Mouse (Mus musculus): ENCODE measurements around the gene Otub1. TPM values are rescaled to one million over a fixed set of nuclear protein-coding genes. Genes with fewer than 3 reads are reported as not detected.
A peak's percentile ranks its signal among the peaks of the same experiment; 100 is the strongest.

Gene Otub1
- total RNA-seq, 1 experiment, result 117 TPM

GRCm38 (mm10) chr19:7239574-7239973 lies 33.5 kb upstream of the Otub1 start:
- H3K9me3 ChIP-seq (ENCODE audit: control insufficient read depth, insufficient read depth, low read depth, low read length), result no peaks in the 10 kb centered on the region
- H3K27ac ChIP-seq (ENCODE audit: insufficient read depth, low read depth, low read length, poor library complexity, severe bottlenecking), result no peak overlapping the region
- H3K36me3 ChIP-seq (ENCODE audit: control insufficient read depth, insufficient read depth, low read length, poor library complexity, severe bottlenecking), result peaks cover 15% of the 10 kb centered on the region
- H3K9ac ChIP-seq (ENCODE audit: insufficient read depth, low read depth, low read length, poor library complexity, severe bottlenecking), result no peak overlapping the region
- TF ChIP-seq HCFC1 (IDR thresholded peaks at IDR 0.05; ENCODE audit: borderline replicate concordance, insufficient read depth, low read length) (no peak), ZNF384 (IDR thresholded peaks at IDR 0.05; ENCODE audit: low read depth, low read length) (no peak), CHD2 (IDR thresholded peaks at IDR 0.05; ENCODE audit: low read depth, low read length) (no peak), MAFK (IDR thresholded peaks at IDR 0.05; ENCODE audit: insufficient read depth, low read depth, low read length) (no peak), ZC3H11A (IDR thresholded peaks at IDR 0.05; ENCODE audit: borderline replicate concordance, low read depth, low read length) (no peak)
- peak overlapping the region; percentile 78 to 93; a peak in 2 of 4 replicates for H3K4me3 ChIP-seq (ENCODE audit: insufficient read depth in 1 of 2, low read depth in 1 of 2, low read length in 2 of 2, poor library complexity in 1 of 2, severe bottlenecking in 1 of 2)
- peaks cover 0 to 5% of the 10 kb centered on the region in 2 experiments; a peak in 2 of 4 replicates for H3K4me1 ChIP-seq (ENCODE audit: control insufficient read depth in 2 of 2, insufficient read depth in 2 of 2, low read length in 2 of 2, poor library complexity in 1 of 2)
- no peak for DNase-seq (ENCODE audit: low read depth, low spot score)
- in situ Hi-C loops (cut with MboI; ENCODE audit: low sequenced_read_pairs in 2 of 2, unreplicated experiment in 2 of 2), result no loop called here

- TF ChIP-seq ZNF384 (IDR thresholded peaks at IDR 0.05; ENCODE audit: low read depth, low read length) (no peak), HCFC1 (IDR thresholded peaks at IDR 0.05; ENCODE audit: borderline replicate concordance, insufficient read depth, low read length) (no peak), ZC3H11A (IDR thresholded peaks at IDR 0.05; ENCODE audit: borderline replicate concordance, low read depth, low read length) (no peak), CHD2 (IDR thresholded peaks at IDR 0.05; ENCODE audit: low read depth, low read length) (no peak), MAFK (IDR thresholded peaks at IDR 0.05; ENCODE audit: insufficient read depth, low read depth, low read length) (no peak)
- in situ Hi-C loops (cut with MboI; ENCODE audit: low sequenced_read_pairs in 2 of 2, unreplicated experiment in 2 of 2), result no loop called here
- H3K36me3 ChIP-seq (ENCODE audit: control insufficient read depth, insufficient read depth, low read length, poor library complexity, severe bottlenecking), result peaks cover 32% of the 10 kb centered on the region
- DNase-seq (ENCODE audit: low read depth, low spot score), result no peak
- H3K9me3 ChIP-seq (ENCODE audit: control insufficient read depth, insufficient read depth, low read depth, low read length), result no peaks in the 10 kb centered on the region
- no peaks in the 10 kb centered on the region; a peak in 1 of 4 replicates for H3K4me1 ChIP-seq (ENCODE audit: control insufficient read depth in 2 of 2, insufficient read depth in 2 of 2, low read length in 2 of 2, poor library complexity in 1 of 2)
- H3K27ac ChIP-seq (ENCODE audit: insufficient read depth, low read depth, low read length, poor library complexity, severe bottlenecking), result no peak overlapping the region
- no peak overlapping the region for H3K4me3 ChIP-seq (ENCODE audit: insufficient read depth in 1 of 2, low read depth in 1 of 2, low read length in 2 of 2, poor library complexity in 1 of 2, severe bottlenecking in 1 of 2)
- no peak overlapping the region for H3K9ac ChIP-seq (ENCODE audit: insufficient read depth, low read depth, low read length, poor library complexity, severe bottlenecking)
Observed at GRCm38 (mm10) chr19:7236742-7237141, 30.6 kb upstream of the Otub1 start.

- no peak for DNase-seq (ENCODE audit: low read depth, low spot score)
- Histone ChIP-seq H3K36me3 (ENCODE audit: control insufficient read depth, insufficient read depth, low read length, poor library complexity, severe bottlenecking) (peaks cover 33% of the 10 kb centered on the region), H3K4me3 (ENCODE audit: insufficient read depth in 1 of 2, low read depth in 1 of 2, low read length in 2 of 2, poor library complexity in 1 of 2, severe bottlenecking in 1 of 2) (no peak overlapping the region), H3K4me1 (ENCODE audit: control insufficient read depth in 2 of 2, insufficient read depth in 2 of 2, low read length in 2 of 2, poor library complexity in 1 of 2) (no peaks in the 10 kb centered on the region), H3K27ac (ENCODE audit: insufficient read depth, low read depth, low read length, poor library complexity, severe bottlenecking) (no peak overlapping the region), H3K9ac (ENCODE audit: insufficient read depth, low read depth, low read length, poor library complexity, severe bottlenecking) (no peak overlapping the region), H3K9me3 (ENCODE audit: control insufficient read depth, insufficient read depth, low read depth, low read length) (no peaks in the 10 kb centered on the region)
- in situ Hi-C loops (cut with MboI; ENCODE audit: low sequenced_read_pairs in 2 of 2, unreplicated experiment in 2 of 2), result no loop called here
- TF ChIP-seq CHD2 (IDR thresholded peaks at IDR 0.05; ENCODE audit: low read depth, low read length) (no peak), ZC3H11A (IDR thresholded peaks at IDR 0.05; ENCODE audit: borderline replicate concordance, low read depth, low read length) (no peak), MAFK (IDR thresholded peaks at IDR 0.05; ENCODE audit: insufficient read depth, low read depth, low read length) (no peak), HCFC1 (IDR thresholded peaks at IDR 0.05; ENCODE audit: borderline replicate concordance, insufficient read depth, low read length) (no peak), ZNF384 (IDR thresholded peaks at IDR 0.05; ENCODE audit: low read depth, low read length) (no peak)
Observed at GRCm38 (mm10) chr19:7236011-7236410, 29.9 kb upstream of the Otub1 start.

GRCm38 (mm10) chr19:7235461-7235860 lies 29.3 kb upstream of the Otub1 start:
- no peak overlapping the region for H3K4me3 ChIP-seq (ENCODE audit: insufficient read depth in 1 of 2, low read depth in 1 of 2, low read length in 2 of 2, poor library complexity in 1 of 2, severe bottlenecking in 1 of 2)
- no peak overlapping the region for H3K9ac ChIP-seq (ENCODE audit: insufficient read depth, low read depth, low read length, poor library complexity, severe bottlenecking)
- DNase-seq (ENCODE audit: low read depth, low spot score), result no peak
- H3K4me1 ChIP-seq (ENCODE audit: control insufficient read depth in 2 of 2, insufficient read depth in 2 of 2, low read length in 2 of 2, poor library complexity in 1 of 2), result no peaks in the 10 kb centered on the region
- peaks cover 38% of the 10 kb centered on the region for H3K36me3 ChIP-seq (ENCODE audit: control insufficient read depth, insufficient read depth, low read length, poor library complexity, severe bottlenecking)
- H3K27ac ChIP-seq (ENCODE audit: insufficient read depth, low read depth, low read length, poor library complexity, severe bottlenecking), result no peak overlapping the region
- H3K9me3 ChIP-seq (ENCODE audit: control insufficient read depth, insufficient read depth, low read depth, low read length), result no peaks in the 10 kb centered on the region
- in situ Hi-C loops (cut with MboI; ENCODE audit: low sequenced_read_pairs in 2 of 2, unreplicated experiment in 2 of 2), result no loop called here
- TF ChIP-seq HCFC1 (IDR thresholded peaks at IDR 0.05; ENCODE audit: borderline replicate concordance, insufficient read depth, low read length), result no peak
- no peak for TF ChIP-seq ZC3H11A (IDR thresholded peaks at IDR 0.05; ENCODE audit: borderline replicate concordance, low read depth, low read length)
- TF ChIP-seq MAFK (IDR thresholded peaks at IDR 0.05; ENCODE audit: insufficient read depth, low read depth, low read length), result no peak
- no peak for TF ChIP-seq ZNF384 (IDR thresholded peaks at IDR 0.05; ENCODE audit: low read depth, low read length)
- TF ChIP-seq CHD2 (IDR thresholded peaks at IDR 0.05; ENCODE audit: low read depth, low read length), result no peak
